Mouse (Mus musculus) retina, embryonic 14.5 days (tissue): ENCODE results near the gene Ncoa4.
"Not testable (repeated sequence)": the region's sequence is repeated elsewhere in the genome, so short reads cannot be mapped to it uniquely, and the experiment has no call there.

Experiments
- DNase-seq: peaks from one replicate; pipeline ENCODE4 v3.0.0-alpha.2; 2015; ENCODE audit warnings: low spot score

Ncoa4 gene

GRCm38 (mm10) chr14:32159690-32160246 lies at the start of gene Ncoa4:
Ncoa4 (plus strand) TSS chr14:32159865.
- peak; percentile 100 for DNase-seq

- not testable (repeated sequence) for DNase-seq
These were observed 47.5 kb upstream of the Ncoa4 start for GRCm38 (mm10) chr14:32112124-32112523.

GRCm38 (mm10) chr14:32120940-32121919 lies 38.4 kb upstream of the Ncoa4 start:
- no peak for DNase-seq

GRCm38 (mm10) chr14:32121920-32122315 lies 37.7 kb upstream of the Ncoa4 start:
- DNase-seq: peak; percentile 45

GRCm38 (mm10) chr14:32124261-32124660 lies 35.4 kb upstream of the Ncoa4 start:
- DNase-seq: no peak

- not testable (repeated sequence) for DNase-seq
These were observed 34.4 kb upstream of the Ncoa4 start for GRCm38 (mm10) chr14:32125256-32125655.

- DNase-seq: no peak
These were observed 31.3 kb upstream of the Ncoa4 start for GRCm38 (mm10) chr14:32128409-32128808.

GRCm38 (mm10) chr14:32131836-32132235 lies 27.8 kb upstream of the Ncoa4 start:
- no peak for DNase-seq

GRCm38 (mm10) chr14:32134293-32134692 lies 25.4 kb upstream of the Ncoa4 start:
- DNase-seq: no peak

GRCm38 (mm10) chr14:32136467-32136866 lies 23.2 kb upstream of the Ncoa4 start:
- DNase-seq: not testable (repeated sequence)

GRCm38 (mm10) chr14:32140359-32140965 lies 19.2 kb upstream of the Ncoa4 start:
- DNase-seq: no peak

GRCm38 (mm10) chr14:32141723-32142122 lies 17.9 kb upstream of the Ncoa4 start, which contains the start of gene Msmb:
Msmb (plus strand) TSS chr14:32142023.
- DNase-seq: no peak

- DNase-seq: no peak
These were observed 14.9 kb upstream of the Ncoa4 start for GRCm38 (mm10) chr14:32144734-32145133.

- DNase-seq: no peak
These were observed 14.3 kb upstream of the Ncoa4 start for GRCm38 (mm10) chr14:32145401-32145800.

- DNase-seq: no peak
These were observed 13.7 kb upstream of the Ncoa4 start for GRCm38 (mm10) chr14:32145809-32146511.

- no peak for DNase-seq
These were observed 13.1 kb upstream of the Ncoa4 start for GRCm38 (mm10) chr14:32146578-32146977.

- no peak for DNase-seq
These were observed 8.8 kb upstream of the Ncoa4 start for GRCm38 (mm10) chr14:32150872-32151271.

GRCm38 (mm10) chr14:32152243-32152965 lies 7.3 kb upstream of the Ncoa4 start:
- DNase-seq: no peak

- DNase-seq: no peak
These were observed 6.5 kb upstream of the Ncoa4 start for GRCm38 (mm10) chr14:32153156-32153555.

- DNase-seq: no peak
These were observed 4.9 kb upstream of the Ncoa4 start for GRCm38 (mm10) chr14:32154758-32155157.

GRCm38 (mm10) chr14:32159150-32159670 lies 455 bp upstream of the Ncoa4 start:
- DNase-seq: no peak
